Mouse (Mus musculus) olfactory bulb, adult 2 months (tissue): ENCODE results near the gene Gm5134. TPM values are rescaled to one million over a fixed set of nuclear protein-coding genes. Genes with fewer than 3 reads are reported as not detected.
A peak's percentile ranks its signal among the peaks of the same experiment; 100 is the strongest.

Experiments used
- H3K27ac ChIP-seq: fragments of 200-500 bp; 2 replicates; pipeline ENCODE4 v1.5.1; 2012; ENCODE audit warnings: low read depth, low read length; ENCODE audit not compliant: insufficient read depth
- H3K4me1 ChIP-seq: fragments of 200-500 bp; 2 replicates; pipeline ENCODE4 v1.6.1; 2012; ENCODE audit warnings: low read length; ENCODE audit not compliant: control insufficient read depth, insufficient read depth
- H3K4me3 ChIP-seq: fragments of 200-500 bp; 2 replicates; pipeline ENCODE4 v1.5.1; 2012; ENCODE audit warnings: mild to moderate bottlenecking, low read depth, low read length, moderate library complexity; ENCODE audit not compliant: insufficient read depth
- CTCF ChIP-seq: fragments of 200-500 bp; IDR thresholded peaks from 2 replicates; pipeline ENCODE4 v1.5.1; 2012; ENCODE audit warnings: low read depth, mild to moderate bottlenecking, low read length, moderate library complexity; ENCODE audit not compliant: insufficient read depth
- POLR2A ChIP-seq: fragments of 200-500 bp; IDR thresholded peaks from 2 replicates; pipeline ENCODE4 v1.6.1; 2012; ENCODE audit warnings: mild to moderate bottlenecking, low read depth, low read length, moderate library complexity; ENCODE audit not compliant: insufficient read depth
- WGBS: fragments of 180-500 bp; shearing (Covaris S2); methylation state at CpG from one replicate; pipeline ENCODE4 v1.1.7; 2018; 5-methylcytosine and 5-hydroxymethylcytosine counted together
- polyA plus RNA-seq: library from polyadenylated mRNA; stranded (reverse); fragments of >200 nt; gene quantifications from 2 replicates; pipeline ENCODE4 v1.2.4, GENCODE M21; 2012; ENCODE audit warnings: low replicate concordance; ENCODE audit not compliant: missing spikeins, insufficient read depth, insufficient read length

Gm5134 gene
- polyA plus RNA-seq, 1 experiment = not detected

DNA sequence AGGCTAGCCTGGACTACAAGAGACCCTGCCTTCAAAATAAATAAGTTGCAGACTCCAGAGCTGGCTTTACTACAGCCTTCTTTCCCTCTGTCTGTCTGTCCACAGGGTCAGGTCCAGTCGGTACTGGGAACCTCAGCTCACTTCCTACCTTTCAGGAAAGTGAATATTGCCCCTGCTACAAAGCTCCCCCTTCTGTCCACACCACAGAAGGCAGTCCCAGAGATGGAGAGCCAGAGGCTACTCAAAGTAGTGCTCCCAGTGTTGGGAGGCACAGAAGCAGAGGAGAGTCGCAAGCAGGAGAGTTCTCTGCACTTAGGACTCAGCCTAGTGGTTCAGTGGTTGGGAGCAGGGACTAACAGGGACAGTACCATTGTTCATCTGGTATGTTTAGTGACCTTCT, 30.0 kb upstream of the Gm5134 start:
- peaks cover 9% of the 10 kb centered on the region; the same call in 1 of the 2 replicates for H3K4me1 ChIP-seq
- H3K4me3 ChIP-seq = no peak overlapping the region
- 67% methylated on average over 2 of the region's 2 CpGs for WGBS
- no peak overlapping the region for H3K27ac ChIP-seq
- TF ChIP-seq POLR2A = no peak
- no peak for TF ChIP-seq CTCF

DNA sequence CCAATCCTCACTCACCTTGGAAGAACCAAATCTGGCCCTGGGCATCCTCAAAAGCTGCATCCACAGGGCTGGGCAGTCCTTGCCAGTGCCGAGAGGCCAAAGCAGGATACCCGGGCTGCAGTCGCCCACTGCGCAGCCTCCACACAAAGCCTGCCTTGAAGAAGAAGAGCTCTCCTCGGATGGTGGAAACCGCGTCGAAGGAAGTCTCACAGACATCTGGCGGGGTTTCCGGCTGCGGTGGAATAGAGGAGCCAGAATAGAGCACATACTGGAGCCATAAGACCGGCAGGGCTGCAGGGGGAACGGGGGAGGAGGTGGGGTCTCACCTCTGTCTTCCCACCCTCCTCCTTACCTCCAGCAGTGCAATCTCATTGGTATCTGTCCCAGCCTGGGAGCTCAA, 27.9 kb upstream of the Gm5134 start:
- 82% methylated on average over 13 of the region's 13 CpGs for WGBS
- TF ChIP-seq CTCF (no peak), POLR2A (no peak)
- Histone ChIP-seq H3K27ac (no peak overlapping the region), H3K4me1 (peaks cover 8% of the 10 kb centered on the region), H3K4me3 (no peak overlapping the region)

DNA sequence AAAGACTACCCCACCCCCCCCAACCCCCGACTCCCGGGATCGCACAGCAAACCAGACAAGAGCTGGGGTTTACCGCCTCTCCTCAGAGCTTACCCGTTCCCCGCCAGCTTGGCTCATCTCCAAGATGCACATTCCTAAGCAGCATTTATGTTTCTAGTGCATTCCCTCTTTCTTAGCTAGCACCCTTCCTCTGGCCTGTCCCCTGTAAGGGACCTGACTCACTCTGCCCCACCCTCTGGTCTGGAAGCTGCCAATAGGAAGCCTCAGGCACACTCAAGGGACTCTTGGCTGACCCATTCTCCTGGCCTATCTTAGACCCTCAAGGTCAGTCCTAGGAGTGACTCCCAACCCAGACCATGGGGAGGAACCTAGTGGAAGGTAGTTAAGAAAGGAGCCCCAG, 24.0 kb upstream of the Gm5134 start:
- Histone ChIP-seq H3K27ac (no peak overlapping the region), H3K4me3 (no peak overlapping the region), H3K4me1 (peaks cover 21% of the 10 kb centered on the region)
- TF ChIP-seq CTCF = no peak
- TF ChIP-seq POLR2A = no peak
- 22% methylated on average over 6 of the region's 6 CpGs for WGBS

DNA sequence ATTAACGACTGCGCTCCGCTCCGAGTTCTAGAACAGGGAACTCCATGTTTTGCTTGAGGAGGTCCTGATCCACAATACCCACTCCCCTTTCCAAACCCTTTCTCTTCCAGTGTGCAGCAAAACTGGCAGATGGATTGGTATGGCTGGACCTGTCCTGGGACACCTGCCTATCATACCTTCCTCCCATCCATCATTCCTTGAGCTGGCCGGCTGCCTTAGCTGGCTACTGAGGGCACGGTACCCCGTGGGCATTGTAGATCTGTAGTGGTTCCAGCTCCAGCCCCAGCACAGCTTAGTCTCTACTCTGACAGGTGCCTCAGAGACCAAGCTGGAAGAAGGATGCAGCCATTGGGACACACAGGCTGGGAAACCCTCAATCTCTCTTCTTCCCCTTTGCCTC, 23.0 kb upstream of the Gm5134 start:
- no peak overlapping the region for H3K4me3 ChIP-seq
- no peak overlapping the region for H3K27ac ChIP-seq
- peaks cover 21% of the 10 kb centered on the region for H3K4me1 ChIP-seq
- TF ChIP-seq POLR2A = no peak
- TF ChIP-seq CTCF = no peak
- WGBS = 45% methylated on average over 7 of the region's 7 CpGs

DNA sequence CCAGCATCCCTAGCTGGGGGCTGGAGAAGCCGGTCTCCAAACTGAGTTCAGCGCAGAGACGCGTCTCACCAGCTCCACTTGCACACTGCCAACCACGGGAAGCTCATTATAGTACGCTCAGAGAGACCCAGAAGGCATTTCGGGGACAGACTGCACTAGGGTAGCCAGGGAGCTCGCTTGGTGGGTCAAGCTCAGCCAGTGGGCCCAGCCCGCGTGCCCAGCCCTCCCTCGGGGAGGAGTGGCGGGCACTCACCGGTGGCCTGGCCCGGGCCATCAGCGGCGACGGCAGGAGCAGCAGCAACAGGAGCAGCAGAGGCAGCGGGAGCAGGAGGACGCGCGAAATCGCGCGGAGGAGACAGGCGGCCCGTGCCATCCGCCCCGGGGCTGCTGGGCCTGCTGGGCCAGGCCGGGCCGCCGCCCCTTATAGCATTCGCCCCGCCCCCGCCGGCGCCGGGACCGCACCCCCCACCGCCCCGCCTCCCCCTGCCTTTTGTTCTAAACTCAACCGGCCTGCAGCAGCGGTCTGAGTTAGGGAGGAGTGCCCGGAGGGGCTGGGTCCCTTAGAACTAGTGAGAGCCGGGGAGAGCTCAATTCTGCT, 22.1 kb upstream of the Gm5134 start:
- H3K4me1 ChIP-seq = peaks cover 27% of the 10 kb centered on the region
- peak overlapping the region; percentile 48 for H3K4me3 ChIP-seq
- TF ChIP-seq CTCF (peak; percentile 12; the same call in 1 of the 2 replicates), POLR2A (no peak)
- H3K27ac ChIP-seq = no peak overlapping the region
- WGBS = 2% methylated on average over 41 of the region's 44 CpGs

DNA sequence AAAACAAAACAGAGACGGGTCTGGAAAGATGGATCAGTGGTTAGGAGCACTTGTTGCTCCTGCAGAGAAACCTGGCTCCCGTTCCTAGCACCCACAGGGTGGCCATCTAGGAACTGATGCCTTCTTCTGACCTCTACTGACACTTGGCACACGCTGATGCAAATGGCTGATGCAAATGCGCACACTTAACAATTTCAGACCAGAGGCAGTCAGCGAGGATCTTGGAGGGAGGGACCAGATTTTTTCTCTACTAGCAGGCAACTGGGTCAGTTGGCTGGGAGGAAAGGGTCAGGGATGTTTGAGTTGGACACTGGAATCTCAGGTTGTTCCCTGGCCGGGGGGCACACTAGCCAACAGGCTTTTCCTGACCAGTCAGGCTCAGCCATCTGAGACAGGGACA, 21.4 kb upstream of the Gm5134 start, which contains the start of gene Chchd10:
Chchd10 (plus strand) TSS at position 240 of the 400 bp plus-strand sequence.
- WGBS = 73% methylated on average over 6 of the region's 6 CpGs
- H3K4me3 ChIP-seq = peak within 1 kb of the TSS; percentile 48
- peaks cover 30% of the 10 kb centered on the region for H3K4me1 ChIP-seq
- H3K27ac ChIP-seq = no peak within 1 kb of the TSS
- TF ChIP-seq CTCF (no peak), POLR2A (no peak)

DNA sequence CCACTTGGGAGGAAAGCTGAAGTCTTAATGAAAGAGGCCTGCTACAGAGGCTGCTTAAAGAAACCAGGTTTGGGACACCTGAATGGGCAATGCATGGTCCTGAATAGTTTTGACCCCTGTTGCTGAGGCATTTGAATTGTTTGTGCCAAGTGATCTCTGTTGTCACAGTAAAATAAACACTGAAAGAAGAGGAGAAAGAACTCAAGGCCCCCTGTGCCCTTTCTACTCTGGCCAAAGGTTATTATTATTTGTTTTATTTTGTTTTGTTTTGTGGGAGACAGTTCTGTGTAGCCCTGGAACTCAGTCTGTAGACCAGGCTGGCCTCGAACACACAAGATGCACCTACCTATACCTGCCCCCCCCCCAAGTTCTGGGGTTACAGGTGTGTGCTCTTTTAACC, 19.3 kb upstream of the Gm5134 start:
- H3K27ac ChIP-seq = peak overlapping the region; percentile 99; the same call in 1 of the 2 replicates
- peaks cover 35% of the 10 kb centered on the region for H3K4me1 ChIP-seq
- 81% methylated on average over 1 of the region's 1 CpGs for WGBS
- peak overlapping the region; percentile 96; the same call in 1 of the 2 replicates for H3K4me3 ChIP-seq
- TF ChIP-seq CTCF (no peak), POLR2A (no peak)

DNA sequence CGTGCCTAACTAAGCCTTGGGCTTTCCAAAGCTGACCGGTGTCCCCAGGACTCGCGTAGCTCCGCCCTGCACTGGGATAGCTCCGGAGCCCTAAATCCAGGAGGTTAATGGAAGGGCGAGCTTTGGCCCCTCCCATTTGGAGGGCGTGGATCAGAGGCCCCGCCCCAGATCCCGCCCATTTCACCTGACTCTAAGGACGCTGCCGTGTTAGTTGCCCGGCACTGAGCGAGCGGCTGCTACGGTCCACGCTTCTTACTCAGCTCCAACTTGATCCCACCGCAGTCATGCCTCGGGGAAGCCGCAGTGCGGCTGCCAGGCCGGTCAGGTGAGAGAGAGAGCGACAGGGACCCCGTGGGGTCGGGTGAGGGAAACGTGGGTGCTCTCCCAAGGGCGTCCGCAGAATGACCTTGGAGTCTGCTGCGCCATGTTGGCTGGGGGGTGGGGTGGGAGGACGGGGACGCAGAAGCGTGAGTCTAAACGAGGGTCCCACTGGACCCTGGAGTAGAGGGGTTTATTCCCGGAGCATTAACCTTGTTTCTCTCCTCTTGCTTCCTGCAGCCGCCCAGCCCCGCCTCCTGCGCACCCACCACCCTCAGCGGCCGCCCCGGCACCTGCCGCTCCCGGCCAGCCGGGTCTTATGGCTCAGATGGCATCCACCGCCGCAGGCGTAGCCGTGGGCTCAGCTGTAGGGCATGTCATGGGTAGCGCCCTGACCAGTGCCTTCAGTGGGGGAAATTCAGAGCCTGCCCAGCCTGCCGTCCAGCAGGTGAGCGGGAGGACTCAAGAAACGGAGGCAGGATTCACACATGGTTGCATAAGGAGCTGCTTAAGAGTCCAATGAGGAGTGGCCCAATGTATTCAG, 18.4 kb upstream of the Gm5134 start, which contains the start of gene Mmp11:
Mmp11 (minus strand) TSS at position 817 of the 862 bp plus-strand sequence.
- Histone ChIP-seq H3K4me1 (peaks cover 39% of the 10 kb centered on the region), H3K4me3 (peak within 1 kb of the TSS; percentile 96), H3K27ac (peak within 1 kb of the TSS; percentile 99)
- 3% methylated on average over 51 of the region's 51 CpGs for WGBS
- TF ChIP-seq POLR2A (peak; percentile 96), CTCF (peak; percentile 5; the same call in 1 of the 2 replicates)

DNA sequence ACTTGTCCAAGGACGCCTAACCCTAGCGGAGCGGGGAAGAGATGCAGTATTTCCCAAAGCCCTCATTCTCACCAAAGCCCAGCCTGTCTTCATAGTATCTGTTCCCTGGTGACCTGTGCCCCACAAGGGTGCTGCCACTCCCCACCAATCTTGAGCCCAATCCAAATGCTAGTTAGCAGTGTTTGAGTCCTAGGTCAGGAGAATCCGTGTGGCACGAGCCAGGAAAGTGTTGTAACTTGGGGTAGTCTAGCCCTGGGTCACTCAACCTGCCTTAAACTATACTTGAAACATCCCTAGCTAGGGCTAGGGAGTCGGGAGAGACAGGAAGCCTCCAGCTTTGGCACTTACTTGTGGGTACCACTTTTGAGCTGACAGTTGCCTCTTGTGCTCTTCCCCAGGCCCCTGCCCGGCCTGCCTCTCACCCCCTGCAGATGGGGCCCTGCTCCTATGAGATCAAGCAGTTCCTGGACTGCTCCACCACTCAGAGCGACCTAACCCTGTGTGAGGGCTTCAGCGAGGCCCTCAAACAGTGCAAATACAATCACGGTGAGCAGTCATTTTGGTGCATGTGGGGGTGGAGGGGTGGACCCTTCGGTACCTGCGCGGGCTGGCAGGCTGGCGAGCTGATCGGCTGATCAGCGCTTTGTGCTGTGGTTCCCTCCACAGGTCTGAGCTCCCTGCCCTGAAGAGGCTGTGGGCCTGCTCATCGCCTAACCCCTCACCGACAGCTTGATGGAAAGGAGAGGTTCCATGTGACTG, 17.2 kb upstream of the Gm5134 start:
- H3K4me3 ChIP-seq = peak overlapping the region; percentile 42
- peaks cover 30% of the 10 kb centered on the region for H3K4me1 ChIP-seq
- peak overlapping the region; percentile 29 for H3K27ac ChIP-seq
- 40% methylated on average over 18 of the region's 18 CpGs for WGBS
- no peak for TF ChIP-seq CTCF
- TF ChIP-seq POLR2A = no peak
